15 mouse cellular contexts compared by ENCODE assay signal in the genomic region with DNA sequence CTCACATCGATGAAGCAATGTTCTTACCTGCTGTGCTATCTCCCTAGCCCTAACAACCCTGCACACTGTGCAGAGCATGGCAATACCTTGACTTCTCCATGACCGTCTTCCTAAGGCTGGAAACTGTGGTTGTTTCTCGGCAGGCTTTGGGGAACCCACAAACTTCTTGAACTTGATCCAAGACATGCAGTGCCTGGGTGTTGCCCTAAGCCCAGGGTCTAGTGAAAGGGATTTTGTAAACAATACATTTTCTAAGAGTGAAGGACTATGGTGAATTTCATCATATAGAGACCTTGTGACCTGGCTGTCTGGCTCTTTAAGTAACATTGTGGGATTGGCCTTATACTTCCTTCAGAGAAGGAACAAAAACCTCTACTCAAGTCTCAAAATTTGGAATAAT. TPM values are rescaled to one million over a fixed set of nuclear protein-coding genes. Genes with fewer than 3 reads are reported as not detected.
DNase-seq lines count a peak whose midpoint lies in the region; ATAC-seq lines count a peak whose summit lies in the region.
"Had no signal": no experiment of that assay in that cellular context is flagged by ENCODE, and none has a peak within 500 bp of the region (broad histone marks: within the 10 kb centered on the region; RNA-seq: fewer than 3 reads in every experiment).

No protein-coding gene starts in this region.

- no peaks in the 10 kb centered on the region for H3K27me3 ChIP-seq in heart, embryonic 13.5 days (replicated peaks)
- H3K27me3 ChIP-seq in heart, embryonic 10.5 days (ENCODE audit: insufficient read depth, poor library complexity, severe bottlenecking): no peaks in the 10 kb centered on the region
- no peaks in the 10 kb centered on the region for H3K27me3 ChIP-seq in liver, embryonic 12.5 days (replicated peaks)

- 79% methylated on average over 3 of the region's 3 CpGs for WGBS in heart, embryonic 13.5 days
- 85% methylated on average over 3 of the region's 3 CpGs for WGBS in heart, embryonic 10.5 days
- WGBS in liver, embryonic 12.5 days (ENCODE audit: insufficient replicate concordance): 61% methylated on average over 3 of the region's 3 CpGs

- no peak for DNase-seq in heart, embryonic 10.5 days (ENCODE audit: low spot score)
- DNase-seq in liver: no peak
- no peak for DNase-seq in retina, embryonic 14.5 days (ENCODE audit: low spot score)
- DNase-seq in cerebellum, postnatal 25 days: no peak
- DNase-seq: layer of hippocampus, adult 9-11 months; right cerebral cortex, adult 18-20 months; spleen, adult 18-20 months had no signal

- H3K9ac ChIP-seq in heart, embryonic 13.5 days: no peak overlapping the region
- H3K9ac ChIP-seq in liver, embryonic 12.5 days: no peak overlapping the region

- H3K27ac ChIP-seq in heart, embryonic 13.5 days (replicated peaks): peak overlapping the region; percentile 50
- no peak overlapping the region for H3K27ac ChIP-seq in heart, embryonic 10.5 days
- no peak overlapping the region for H3K27ac ChIP-seq in liver, embryonic 12.5 days

- H3K4me1 ChIP-seq in heart, embryonic 13.5 days: peaks cover 13% of the 10 kb centered on the region
- H3K4me1 ChIP-seq in heart, embryonic 10.5 days: no peaks in the 10 kb centered on the region
- 0 out of 2 replicates have a peak, but pooled peaks cover 11% of the 10 kb centered on the region for H3K4me1 ChIP-seq in liver, embryonic 12.5 days

- H3K36me3 ChIP-seq in heart, embryonic 13.5 days: no peaks in the 10 kb centered on the region
- no peaks in the 10 kb centered on the region for H3K36me3 ChIP-seq in heart, embryonic 10.5 days
- H3K36me3 ChIP-seq in liver, embryonic 12.5 days: no peaks in the 10 kb centered on the region

- no peak overlapping the region for H3K4me2 ChIP-seq in heart, embryonic 13.5 days
- H3K4me2 ChIP-seq in liver, embryonic 12.5 days: no peak overlapping the region

- ATAC-seq in heart, embryonic 13.5 days (ENCODE audit: extremely low read depth, insufficient number of reproducible peaks, low FRiP score, low TSS enrichment): no peak
- peak; percentile 35; the same call in 1 of the 2 replicates for ATAC-seq in liver, embryonic 12.5 days
- ATAC-seq in hematopoietic stem cell, adult 5-6 weeks (replicated peaks in 1 of 2; ENCODE audit: insufficient read depth in 1 of 2, low FRiP score in 2 of 2, low TSS enrichment in 1 of 2, low read depth in 1 of 2, poor library complexity in 2 of 2, severe bottlenecking in 2 of 2): peak; percentile 63 to 72
- ATAC-seq in neutrophil, adult 5-6 weeks (ENCODE audit: extremely low read depth, insufficient number of reproducible peaks, low FRiP score, poor library complexity, severe bottlenecking): 0 out of 2 replicates have a peak, but pooled peaks have one; percentile 23

- H3K9me3 ChIP-seq in heart, embryonic 13.5 days: no peaks in the 10 kb centered on the region
- no peaks in the 10 kb centered on the region for H3K9me3 ChIP-seq in heart, embryonic 10.5 days
- H3K9me3 ChIP-seq in liver, embryonic 12.5 days (replicated peaks): no peaks in the 10 kb centered on the region

- no peak overlapping the region for H3K4me3 ChIP-seq in heart, embryonic 13.5 days
- no peak overlapping the region for H3K4me3 ChIP-seq in heart, embryonic 10.5 days
- H3K4me3 ChIP-seq in liver, embryonic 12.5 days: no peak overlapping the region

RNA-seq across cellular contexts. Expression of a gene that starts 34.6 kb away (rescaled TPM):
- not detected in 2 replicates for polyA plus RNA-seq in heart, embryonic 13.5 days (2015; fragmentation: Nextera tagmentation; extraction: Ambion mirVana)
- not detected in 2 replicates for polyA plus RNA-seq in heart, embryonic 10.5 days (2016; fragmentation: Nextera tagmentation; extraction: Ambion mirVana)
- not detected in 2 replicates for polyA plus RNA-seq in liver, embryonic 12.5 days (2016; fragmentation: Nextera tagmentation; extraction: Ambion mirVana)
- not detected in 2 replicates for total RNA-seq in hematopoietic stem cell, adult 5-6 weeks (2017)
- 14.0 and 15.9 TPM in 2 replicates for total RNA-seq in neutrophil, adult 5-6 weeks (2017)
- total RNA-seq: adrenal gland, postnatal 10 days; gastrocnemius, postnatal 14 days; left cerebral cortex, postnatal 36 days had no signal
- polyA plus RNA-seq: neural tube, embryonic 14.5 days had no signal
